Mouse (Mus musculus) central nervous system, embryonic 11.5 days (tissue): ENCODE results near the gene Ppp5c. TPM values are rescaled to one million over a fixed set of nuclear protein-coding genes. Genes with fewer than 3 reads are reported as not detected.

Experiments used
- polyA plus RNA-seq: library from polyadenylated mRNA; depleted of rRNA; stranded (reverse); fragments of >200 nt; gene quantifications from 2 replicates; pipeline ENCODE4 v1.2.3, GENCODE M21; 2012; rRNA removed

Ppp5c gene
- polyA plus RNA-seq, result 128 and 142 TPM in 2 replicates

DNA sequence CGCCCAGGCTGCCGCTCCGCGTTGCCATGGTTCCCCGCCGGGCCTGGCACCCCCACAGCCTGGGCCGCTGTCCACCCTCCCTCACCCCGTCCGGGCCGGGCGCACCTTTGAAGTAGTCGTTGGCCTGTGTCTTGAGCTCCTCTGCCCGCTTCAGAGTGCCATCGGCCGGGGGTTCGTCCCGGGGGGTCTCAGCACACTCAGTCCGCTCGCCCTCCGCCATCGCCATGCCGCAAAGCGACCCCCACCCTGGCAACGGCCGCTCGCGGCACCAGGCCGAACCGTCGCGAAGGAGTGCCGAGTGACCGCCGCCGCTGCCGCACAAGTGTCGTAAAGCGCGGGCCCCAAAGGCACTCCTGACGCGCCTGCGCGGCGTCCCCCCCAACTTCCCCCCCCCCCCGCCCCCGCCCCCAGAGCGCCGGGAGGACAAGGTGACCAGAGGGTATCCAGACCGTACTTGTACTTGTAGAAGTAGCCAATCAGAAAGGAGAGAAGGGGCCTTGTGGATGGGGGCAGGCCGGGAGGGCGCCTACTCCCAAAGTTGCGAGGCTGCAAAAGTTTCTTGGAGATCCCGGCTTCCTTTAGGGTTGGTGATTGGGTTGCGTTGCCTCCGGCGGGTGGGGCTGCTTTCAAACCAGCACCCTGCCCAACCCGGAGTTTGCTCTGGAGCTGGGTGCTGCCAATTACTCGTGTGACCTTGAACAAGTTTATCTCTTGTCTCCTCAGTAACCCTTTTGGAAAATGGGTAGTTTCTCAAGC is at the start of gene Ppp5c:
Gene Ppp5c, minus strand, starts transcription at position 337 of the 756 bp plus-strand sequence.

DNA sequence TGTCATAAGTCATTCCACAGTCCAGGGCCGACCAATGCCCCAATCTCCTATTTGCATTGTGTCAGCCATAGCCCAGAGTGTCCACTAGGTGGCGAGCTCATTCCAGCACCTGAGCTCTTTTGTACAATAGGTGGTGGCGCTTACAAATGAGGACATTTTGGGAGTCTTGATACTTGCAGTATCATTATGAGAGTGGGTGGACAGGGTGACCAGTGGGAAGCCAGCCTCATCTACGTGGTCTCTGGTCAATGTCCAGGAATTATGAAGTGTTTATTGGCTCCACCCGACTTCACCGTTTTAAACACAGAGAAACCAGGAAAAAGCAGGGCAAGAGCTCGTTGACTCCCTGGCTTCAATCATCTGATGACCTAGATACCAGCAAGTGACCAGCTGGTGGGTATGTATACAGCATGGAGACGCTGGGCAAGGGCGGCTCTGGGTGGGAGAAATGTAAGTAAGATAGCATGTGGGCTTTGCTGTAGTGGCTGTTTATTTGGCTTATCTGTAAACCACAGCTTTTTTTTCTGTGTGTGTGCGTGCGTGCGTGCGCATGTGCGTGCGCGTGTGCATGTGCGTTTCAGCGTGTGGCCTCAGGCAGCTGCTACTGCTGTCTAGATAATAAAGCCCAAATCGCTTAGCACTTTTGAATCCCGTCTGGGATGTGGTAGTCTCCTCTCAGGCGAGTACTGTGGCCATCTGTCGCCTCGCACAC is 46.3 kb upstream of the Ppp5c start, which contains the start of gene Psg16:
Gene Psg16, plus strand, starts transcription at position 137 of the 712 bp plus-strand sequence.

DNA sequence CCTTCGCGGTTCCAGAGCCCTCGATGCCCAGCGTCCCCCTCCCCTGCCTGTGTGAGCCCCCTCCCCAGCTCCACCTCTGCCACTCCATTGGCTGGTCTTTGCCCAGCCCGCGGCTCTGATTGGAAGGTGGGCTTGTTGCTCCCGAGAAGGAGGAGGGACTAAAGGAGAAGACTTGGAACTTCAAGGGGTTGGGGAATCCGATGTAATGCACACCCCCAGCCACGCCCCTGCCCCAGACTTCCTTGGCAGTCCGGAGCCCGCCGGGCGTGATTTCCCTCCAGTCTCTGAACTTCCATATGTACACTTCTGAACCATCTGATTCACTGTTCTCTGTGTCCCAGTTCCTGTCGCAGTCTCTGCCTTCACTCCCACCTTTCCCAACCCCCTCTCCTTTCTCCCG is 34.7 kb upstream of the Ppp5c start, which contains the start of gene Hif3a:
Gene Hif3a, minus strand, starts transcription at position 39 of the 400 bp plus-strand sequence.

DNA sequence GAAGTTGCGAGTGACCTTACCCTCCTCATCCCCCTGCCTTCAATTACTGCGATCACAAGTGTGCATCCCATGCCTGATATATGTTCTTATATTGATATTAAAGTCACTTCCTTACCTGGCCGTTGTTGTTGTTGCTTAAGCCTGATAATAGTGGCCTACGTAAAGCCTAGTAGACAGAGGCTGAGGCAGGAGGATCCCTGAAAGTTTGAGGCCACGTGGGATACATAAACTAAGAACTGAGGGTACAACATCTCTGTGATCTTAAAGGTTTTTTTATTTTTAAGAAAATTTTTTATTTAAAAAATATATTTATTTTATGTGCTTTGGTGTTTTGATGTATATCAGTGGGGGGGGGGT is 35.3 kb downstream of the Ppp5c start, which contains the start of gene Ccdc8:
Gene Ccdc8, plus strand, starts transcription at position 258 of the 357 bp plus-strand sequence.

DNA sequence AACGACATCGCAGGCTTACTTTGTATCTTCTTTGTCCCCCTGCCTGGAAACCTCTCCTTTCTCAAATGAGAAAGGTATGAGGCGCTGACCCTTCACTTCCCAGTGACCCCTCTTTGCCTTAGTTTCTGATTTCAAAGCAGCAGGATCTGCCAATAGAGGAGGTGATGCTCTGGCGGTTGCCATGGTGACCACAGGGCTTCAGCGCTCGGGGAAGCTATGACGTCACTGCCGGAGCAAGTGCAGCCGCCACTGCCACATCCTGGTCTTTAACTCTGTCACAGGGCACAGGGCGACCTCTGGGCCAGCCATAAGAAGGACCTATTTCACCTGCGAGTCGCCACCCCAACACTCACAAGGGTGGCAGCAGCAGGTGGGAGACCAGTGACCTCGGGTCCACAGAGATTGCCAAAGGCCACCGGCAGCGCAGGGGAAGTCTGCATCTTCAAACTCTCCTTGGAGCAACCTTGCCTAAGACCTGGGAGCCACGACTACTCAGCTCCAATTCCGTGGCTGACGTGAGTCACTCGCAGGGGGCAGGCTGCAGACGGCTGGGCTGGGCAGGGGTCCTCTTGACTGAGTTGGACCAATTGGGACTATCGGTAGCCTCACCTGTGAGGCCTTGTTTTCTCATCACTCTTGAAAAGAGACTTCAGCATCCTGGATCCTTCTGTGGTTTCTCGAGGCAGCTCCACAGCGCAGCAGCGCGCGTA is 44.7 kb downstream of the Ppp5c start, which contains the start of gene Gm42372:
Gene Gm42372, plus strand, starts transcription at position 228 of the 710 bp plus-strand sequence.

DNA sequence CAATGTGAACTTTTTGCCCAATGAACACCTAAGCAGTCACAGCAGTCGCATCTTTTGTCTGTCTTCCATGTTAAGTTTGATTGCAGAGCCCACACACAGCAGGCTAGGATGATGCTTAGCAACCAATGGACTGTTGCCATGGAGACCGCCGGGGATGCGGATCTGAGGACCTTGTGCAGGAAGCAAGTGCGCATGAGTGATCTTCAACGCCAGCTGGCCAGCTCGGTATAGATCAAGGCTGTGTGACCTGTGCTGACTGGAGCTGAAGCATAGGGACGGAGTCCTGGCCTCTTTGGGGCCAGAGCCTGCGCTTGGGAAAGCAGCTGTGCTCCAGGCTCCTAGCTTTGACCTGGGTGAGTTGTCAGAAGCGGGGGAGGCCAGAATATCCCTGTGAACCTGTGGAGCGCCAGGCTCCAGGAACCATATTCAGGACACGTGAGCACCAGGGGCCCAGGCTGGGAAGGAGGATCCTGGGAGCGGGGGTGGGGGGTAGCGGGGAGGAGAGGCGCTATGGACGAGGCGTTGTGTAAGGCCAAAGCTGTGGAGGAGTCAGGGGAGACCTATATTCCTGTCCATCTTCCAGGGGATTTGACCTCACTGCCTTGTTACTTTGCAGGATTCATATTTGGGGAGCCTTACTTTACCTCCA is 68.1 kb downstream of the Ppp5c start, which contains the start of gene Pnmal1:
Gene Pnmal1, plus strand, starts transcription at position 141 of the 649 bp plus-strand sequence.

Other genes with a start within 250 kb of the Ppp5c start
- gene Slc1a5, start 246.6 kb downstream of the Ppp5c start, polyA plus RNA-seq, result 61.6 and 64.9 TPM in 2 replicates
- gene Strn4, start 212.0 kb downstream of the Ppp5c start, polyA plus RNA-seq, result 177 and 182 TPM in 2 replicates
- 29.3 and 35.3 TPM in 2 replicates for gene Fkrp, start 211.2 kb downstream of the Ppp5c start, polyA plus RNA-seq
- 17.6 and 18.1 TPM in 2 replicates for gene Prkd2, start 185.0 kb downstream of the Ppp5c start, polyA plus RNA-seq
- gene Dact3, start 152.6 kb downstream of the Ppp5c start, polyA plus RNA-seq, result 40.8 and 52.2 TPM in 2 replicates
- gene Gng8, start 136.1 kb downstream of the Ppp5c start, polyA plus RNA-seq, result 33.1 and 38.4 TPM in 2 replicates
- 0.94 and 1.0 TPM in 2 replicates for gene Ptgir, start 121.4 kb downstream of the Ppp5c start, polyA plus RNA-seq
- gene Calm3, start 103.8 kb downstream of the Ppp5c start, polyA plus RNA-seq, result 330 and 348 TPM in 2 replicates
- 10.3 and 15.8 TPM in 2 replicates for gene Pnmal2, start 83.2 kb downstream of the Ppp5c start, polyA plus RNA-seq
- 7.1 and 14.8 TPM in 2 replicates for gene Pnmal1, start 68.2 kb downstream of the Ppp5c start, polyA plus RNA-seq
- 3.1 and 4.9 TPM in 2 replicates for gene Gm42372, start 44.8 kb downstream of the Ppp5c start, polyA plus RNA-seq
- 16.4 and 22.4 TPM in 2 replicates for gene Ccdc8, start 35.2 kb downstream of the Ppp5c start, polyA plus RNA-seq
- gene Hif3a, start 34.5 kb upstream of the Ppp5c start, polyA plus RNA-seq, result 5.5 and 10.6 TPM in 2 replicates
- gene Psg16, start 46.1 kb upstream of the Ppp5c start, polyA plus RNA-seq, result 0.18 and 0.27 TPM in 2 replicates
- gene Ceacam3, start 122.4 kb upstream of the Ppp5c start, polyA plus RNA-seq, result 0.04 TPM in 1 of 2 replicates, not detected in the other
- gene Psg29, start 175.6 kb upstream of the Ppp5c start, polyA plus RNA-seq, result not detected in 2 replicates